Mouse (Mus musculus): ENCODE results near the gene Sgms1.

The Sgms1 gene

DNA sequence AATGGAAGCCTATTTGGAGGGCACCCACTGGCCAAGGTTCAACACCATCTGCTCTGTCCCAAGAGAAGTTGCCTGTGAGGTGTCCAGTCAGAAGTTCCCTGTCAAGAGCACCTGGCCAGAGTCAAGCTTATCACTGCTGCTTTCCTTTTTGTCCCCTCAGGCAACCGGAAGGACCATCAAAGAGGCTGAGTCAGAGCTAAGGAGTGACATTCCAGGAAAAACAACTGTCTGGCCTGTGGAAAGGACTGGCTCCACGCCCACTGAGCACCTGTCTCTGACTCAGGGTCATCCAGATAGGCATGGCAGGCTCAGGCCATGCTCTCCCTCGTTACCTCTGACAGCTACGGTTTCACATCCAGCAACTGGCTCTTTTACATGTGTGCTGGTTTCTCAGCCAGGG lies 147.4 kb downstream of the Sgms1 start:
- DNase-seq (ENCODE audit: low read depth) = no peak

DNA sequence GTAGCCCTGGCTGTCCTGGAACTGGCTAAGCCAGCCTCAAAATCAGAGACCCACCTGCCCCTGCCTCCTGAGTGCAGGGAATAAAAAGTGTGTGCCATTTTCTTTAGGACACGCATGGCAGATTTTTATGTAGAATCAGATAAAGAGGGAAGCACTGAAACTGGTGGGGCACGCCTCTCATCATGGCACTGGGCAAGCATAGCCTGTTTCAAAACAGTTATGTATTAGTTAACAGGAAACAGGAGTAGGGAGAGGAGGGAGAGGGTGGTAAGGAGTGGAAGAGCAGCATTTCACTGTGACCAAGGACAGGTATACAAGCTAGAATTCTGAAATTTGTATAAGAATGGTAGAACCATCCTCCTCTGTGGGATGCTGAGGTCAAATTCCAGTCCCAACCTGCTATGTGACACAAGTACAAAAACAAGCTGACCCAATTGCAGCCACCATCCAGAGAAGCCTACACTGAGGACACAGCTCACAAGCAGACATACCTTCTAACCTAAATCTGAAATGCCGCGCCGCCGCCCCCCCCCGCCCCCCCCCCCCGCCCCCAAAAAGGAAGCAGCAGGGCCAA lies 149.0 kb downstream of the Sgms1 start:
- DNase-seq (ENCODE audit: low read depth) = no peak

DNA sequence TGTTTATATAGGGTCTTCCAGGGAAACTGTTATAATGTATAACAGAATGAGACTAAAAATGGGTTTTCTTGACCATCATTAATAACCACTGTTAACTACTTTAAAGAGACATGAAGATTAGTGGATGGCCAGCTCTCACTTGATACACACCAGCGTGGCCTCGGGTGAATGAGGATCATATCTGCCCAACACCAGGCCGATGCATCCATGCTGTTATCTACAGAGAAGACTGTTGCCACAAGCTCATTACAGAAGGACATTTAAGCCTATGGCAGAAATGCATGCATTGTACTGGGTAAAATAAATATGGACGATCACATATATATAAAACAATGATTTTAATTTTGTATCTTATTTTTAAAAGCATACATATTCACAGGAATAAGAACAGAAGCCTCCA lies 149.6 kb downstream of the Sgms1 start:
- no peak for DNase-seq (ENCODE audit: low read depth)

DNA sequence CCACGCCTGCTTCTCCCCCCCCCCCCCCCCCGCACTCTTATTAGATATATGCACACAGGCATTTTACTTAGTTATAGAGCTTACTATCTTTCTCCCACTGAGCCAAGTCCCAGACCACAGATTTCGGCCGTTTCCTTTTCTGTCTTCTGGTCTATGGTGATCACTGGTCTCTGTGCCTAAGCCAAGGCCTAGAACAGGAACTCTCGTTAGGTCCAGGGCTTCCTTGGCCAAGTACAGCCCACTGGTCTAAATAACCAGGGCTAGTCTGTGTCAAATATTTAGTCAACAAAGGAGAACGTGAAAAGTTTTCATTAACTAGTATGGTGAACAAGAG lies 150.1 kb downstream of the Sgms1 start:
- no peak for DNase-seq (ENCODE audit: low read depth)

DNA sequence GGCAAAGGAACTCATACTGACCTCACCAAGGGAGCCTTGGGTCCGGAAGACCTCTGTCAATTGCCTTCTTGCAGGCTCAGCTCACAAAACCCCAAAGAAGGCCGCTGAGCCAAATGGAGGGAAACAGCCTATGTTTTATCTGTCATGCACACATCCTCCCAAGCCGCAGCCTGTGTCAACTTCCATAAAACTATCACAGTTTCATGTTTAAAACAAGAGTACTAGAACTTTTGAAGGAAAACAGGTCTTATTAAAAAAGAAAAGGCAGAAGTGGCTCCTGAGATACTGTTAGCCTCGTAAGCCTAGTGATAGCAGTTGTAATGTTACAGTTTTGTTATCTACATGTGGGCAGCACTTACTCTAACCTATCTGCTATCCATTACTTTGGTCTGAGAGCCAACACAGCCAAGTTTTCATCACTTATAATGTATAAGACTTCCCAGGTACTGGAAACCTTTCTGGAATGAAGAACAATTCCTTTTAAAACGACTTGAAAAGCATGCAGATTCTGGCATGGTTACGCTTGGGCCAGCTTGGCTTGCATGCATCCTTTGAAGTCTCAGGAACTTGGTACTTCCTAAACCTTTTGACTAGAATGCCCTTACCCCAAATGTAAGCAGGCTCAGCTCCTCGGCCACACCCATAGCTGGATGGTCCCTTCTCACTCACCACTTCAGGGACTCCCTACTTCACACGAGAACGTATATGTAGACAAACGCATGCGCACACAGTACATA lies 150.6 kb downstream of the Sgms1 start:
- DNase-seq (ENCODE audit: low read depth) = no peak

DNA sequence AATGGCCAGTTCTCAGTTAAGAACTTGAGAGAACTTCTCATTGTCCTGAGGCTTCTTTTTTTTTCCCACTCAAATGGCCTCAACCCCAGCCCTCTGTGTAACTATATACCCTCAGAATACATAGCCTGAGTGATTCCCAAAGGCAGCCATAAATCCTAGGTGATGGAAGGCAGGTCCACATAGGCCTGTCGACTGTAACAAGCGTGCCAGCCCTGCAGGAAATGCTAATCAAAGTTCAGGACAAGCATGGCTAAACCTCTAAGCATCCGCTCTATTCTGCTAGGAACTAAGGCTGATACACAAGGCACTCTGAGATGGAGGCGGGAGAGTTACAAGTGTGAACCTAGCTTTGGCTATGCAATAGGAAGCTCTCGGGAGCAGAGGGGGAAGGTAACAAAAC lies 151.8 kb downstream of the Sgms1 start:
- no peak for DNase-seq (ENCODE audit: low read depth)

DNA sequence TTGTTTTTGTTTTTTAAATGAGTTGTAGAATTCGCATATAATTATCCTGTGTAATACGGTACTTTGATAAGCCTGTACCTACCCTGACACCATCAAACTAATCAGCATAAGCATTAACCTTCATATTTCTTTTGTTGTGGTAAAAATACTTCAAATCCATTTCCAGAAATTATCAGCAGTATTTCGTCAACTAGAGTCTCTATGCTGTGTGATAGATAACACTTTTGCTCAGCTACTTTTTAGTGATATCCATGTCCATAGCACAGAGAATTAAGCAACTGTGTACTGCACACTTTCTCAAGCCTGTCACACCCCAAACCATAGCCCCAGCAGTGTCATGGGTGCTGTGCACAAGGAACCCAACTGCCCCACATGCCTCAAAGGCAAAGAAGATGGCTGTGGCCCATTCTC lies 152.3 kb downstream of the Sgms1 start:
- DNase-seq (ENCODE audit: low read depth) = no peak

DNA sequence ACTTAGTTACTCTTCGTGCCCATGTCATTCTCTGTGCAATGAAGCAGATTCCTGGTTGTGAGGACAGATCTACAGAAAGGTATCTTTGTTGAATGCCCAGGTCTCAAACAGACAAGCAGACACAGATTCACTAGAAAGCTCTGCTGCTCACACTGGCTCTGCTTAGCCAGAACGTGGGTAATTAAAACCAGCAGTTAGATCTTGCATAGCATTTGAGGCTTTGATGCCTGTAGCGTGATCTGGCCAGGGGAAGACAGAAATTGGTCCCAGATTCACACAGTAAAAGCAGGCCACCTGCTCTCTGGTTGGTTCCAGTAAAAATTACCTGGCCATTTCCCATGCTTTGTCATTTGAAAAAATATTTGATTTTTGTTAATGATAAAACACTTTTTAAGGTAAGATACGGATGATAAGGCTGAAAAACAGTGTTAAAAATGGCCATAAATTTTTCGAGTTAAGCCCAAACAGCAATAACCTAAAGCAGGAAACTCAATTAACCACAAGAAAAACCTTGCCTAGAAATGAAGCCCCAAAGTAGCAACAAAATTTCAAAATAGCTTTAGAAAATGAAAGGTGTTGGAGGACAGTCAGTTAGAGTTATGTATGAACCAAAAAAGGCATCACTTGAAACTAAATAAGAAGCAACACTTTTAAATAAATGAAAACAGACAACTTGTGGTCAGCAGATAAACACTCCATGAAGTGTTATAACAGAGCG lies 154.6 kb downstream of the Sgms1 start:
- DNase-seq (ENCODE audit: low read depth) = no peak

DNA sequence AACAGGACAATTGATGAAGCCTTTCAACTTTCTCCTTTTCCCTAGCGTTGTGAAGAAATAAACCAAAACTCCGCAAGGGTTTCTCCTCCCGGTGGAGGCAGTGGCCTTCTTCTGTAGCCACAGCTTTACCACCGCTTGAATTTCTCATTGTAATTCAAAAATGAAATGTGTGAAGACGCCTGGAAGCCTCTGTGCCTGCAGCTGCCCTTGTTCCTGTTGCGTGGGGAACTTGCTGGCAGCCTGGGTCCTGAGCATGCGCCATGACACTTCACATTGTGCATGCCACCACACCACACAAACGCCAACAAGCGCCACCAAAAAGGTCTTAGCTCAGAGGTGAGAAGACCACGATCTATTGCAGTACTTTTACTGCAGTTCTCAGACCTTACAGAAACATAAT lies 158.2 kb downstream of the Sgms1 start:
- DNase-seq (ENCODE audit: low read depth) = no peak

DNA sequence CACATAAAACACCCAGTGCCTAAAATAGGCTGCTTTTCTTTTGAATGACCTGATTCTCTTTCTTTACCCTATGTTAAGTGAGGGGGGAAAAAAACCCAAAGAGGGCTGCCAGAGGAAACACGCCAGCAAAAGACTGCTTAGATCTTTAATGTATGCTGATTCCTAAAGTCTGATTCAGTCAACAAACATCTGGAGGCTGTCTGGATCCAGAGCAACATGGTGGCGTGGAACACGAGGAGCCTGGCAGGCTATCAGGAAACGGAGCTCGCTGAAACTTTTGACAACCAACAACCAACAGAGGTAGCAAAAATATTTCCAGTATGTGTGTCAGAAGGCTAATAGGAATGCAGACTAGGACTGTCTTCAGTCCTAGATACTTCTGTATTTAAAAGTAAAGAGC lies 158.7 kb downstream of the Sgms1 start:
- peak; percentile 77 for DNase-seq (ENCODE audit: low read depth)

DNA sequence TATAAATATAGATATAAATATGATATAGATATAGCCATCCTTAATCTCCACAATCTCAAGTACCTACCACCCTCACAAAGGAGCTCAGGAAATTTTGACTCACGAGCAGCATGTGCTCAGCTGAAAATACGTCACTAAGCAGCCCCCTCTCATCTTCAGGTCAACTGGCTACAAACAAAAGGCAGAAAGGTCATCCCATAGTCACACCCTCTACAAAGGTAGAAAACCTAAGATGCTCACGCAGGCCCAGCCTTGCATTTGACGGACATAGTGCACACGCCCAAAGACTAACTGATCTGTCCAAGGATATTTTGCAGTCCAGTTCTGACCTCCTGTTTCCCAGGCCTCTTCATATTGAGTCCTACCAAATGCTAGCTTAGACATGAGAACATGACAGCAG lies 159.2 kb downstream of the Sgms1 start:
- DNase-seq (ENCODE audit: low read depth) = no peak

DNA sequence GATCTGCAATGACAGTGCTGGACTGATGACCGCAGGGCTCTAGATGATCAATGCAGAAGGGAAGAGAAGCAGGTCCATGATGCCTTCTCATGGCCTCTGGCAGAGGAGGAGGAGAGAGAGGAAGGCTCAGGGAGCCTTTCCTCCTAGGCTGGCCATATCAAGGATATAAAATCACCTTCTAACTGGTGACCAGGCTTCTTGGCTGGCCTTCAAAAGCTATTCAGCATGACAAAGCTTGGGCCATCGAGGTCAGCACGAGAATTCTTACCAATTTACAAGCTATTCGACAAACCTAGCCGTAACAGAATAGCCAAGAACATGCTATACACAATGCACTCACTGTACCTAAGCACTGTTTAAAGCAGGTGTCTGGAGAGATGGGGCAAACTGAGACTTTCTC lies 159.7 kb downstream of the Sgms1 start:
- no peak for DNase-seq (ENCODE audit: low read depth)

DNA sequence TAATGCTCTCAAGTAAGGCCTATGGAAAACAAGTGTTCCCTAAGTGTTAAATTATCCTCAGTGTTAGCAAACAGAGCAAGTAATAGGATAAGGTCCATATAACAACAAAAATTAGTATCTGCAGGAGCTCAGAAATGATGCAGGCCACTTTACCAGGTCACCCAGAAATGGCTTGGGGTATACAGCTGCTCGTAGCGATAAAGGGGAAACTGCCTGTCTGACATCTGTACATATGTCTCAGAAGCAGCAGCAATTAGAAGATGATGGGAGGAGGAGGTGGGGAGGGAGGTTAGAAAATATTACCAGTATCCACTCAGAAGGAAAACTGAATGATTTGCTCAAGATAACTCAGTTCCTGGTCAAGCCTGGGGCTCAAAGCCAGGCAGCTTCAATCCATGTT lies 162.3 kb downstream of the Sgms1 start:
- no peak for DNase-seq (ENCODE audit: low read depth)

DNA sequence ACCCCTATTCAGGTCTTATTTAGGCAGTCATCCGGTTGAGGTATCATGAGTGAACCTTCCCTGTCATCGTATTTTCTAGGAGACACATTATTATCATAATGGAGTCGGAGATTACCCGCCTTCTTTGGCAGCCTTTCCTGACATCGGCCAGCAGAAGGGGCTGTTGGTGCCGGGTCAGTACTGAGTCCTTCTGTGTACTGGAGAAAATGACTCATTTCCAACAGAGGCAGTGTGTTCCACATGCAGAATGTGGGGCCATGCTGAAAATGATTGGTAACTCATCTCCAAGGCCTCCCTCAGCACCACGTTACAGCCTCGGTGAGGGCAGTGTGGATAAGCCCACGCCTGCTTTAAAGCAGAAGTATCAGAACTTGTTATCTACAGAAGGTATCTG lies 164.4 kb downstream of the Sgms1 start:
- no peak for DNase-seq (ENCODE audit: low read depth)

DNA sequence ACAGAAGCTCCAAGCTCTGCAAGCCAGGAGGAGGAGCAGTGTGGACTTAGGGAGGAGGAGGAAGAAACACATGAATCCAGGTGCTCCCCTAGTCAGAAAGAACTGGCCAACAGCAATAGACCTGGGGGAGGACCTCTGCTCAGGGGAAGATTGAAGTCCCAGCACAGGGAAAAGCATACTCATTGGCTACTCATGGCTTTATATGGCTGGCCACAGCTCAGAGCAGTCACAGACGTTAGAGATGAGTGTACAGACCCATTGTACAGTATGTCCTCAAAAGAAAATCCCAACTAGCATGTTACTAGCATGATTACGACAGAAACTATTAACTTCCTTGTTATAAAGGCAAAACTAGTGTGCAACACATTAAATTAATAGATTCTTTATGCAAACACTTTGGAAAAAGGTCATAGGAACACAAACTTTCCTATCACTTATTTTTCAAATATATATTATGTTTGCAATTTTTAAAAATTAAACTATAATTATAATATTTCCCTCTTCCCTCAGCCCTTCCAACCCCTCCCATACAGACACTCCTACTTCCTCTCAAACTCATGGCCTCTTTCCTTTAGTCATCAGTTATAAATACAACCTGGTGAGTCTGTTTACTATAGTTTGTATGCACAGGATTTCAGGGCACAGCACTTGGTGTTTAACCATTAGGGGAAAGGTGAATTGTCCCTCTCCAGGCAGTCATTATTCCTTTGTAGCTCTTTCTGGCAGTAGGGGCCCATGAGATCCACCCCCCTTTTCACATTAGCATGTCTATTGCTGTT lies 165.0 kb downstream of the Sgms1 start:
- DNase-seq (ENCODE audit: low read depth) = no peak

DNA sequence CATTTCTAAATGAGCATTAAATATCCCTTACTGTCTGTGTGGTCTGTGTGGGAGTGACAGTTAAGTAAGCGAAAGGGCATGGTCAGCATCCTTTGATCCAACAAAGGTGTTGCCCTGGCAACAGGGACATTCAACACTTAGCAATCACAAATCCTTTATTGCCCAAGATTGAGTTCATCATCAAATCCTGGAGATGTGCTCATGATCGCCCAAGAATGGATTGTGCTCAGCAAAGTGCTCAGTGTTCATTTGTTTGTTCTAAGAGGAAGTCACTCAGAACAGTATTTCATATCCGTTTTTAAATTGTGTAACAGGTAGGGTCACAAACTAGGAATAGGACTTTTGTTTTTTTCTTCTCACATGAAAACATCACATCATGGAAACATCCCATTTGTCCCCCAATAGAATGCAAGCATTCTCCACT lies 165.8 kb downstream of the Sgms1 start:
- DNase-seq (ENCODE audit: low read depth) = no peak

DNA sequence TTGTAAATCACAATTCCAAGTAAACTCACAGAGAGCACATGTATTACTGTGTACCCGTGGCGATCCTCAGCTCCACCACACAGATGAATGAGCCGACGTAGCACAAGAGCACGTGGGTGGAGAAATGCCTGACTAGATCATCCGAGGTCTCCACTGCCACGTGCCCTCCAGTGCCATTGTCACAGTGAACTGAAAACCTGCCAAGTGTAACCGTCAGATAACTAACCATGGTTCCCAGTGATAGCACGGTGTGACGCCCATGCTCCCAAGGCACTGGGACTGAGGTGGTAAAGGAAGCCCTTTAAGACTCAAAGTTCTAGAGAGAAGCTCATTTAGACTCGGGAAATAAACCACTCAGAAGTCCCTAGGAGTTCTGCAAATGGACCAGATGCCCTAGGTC lies 167.4 kb downstream of the Sgms1 start:
- DNase-seq (ENCODE audit: low read depth) = no peak

DNA sequence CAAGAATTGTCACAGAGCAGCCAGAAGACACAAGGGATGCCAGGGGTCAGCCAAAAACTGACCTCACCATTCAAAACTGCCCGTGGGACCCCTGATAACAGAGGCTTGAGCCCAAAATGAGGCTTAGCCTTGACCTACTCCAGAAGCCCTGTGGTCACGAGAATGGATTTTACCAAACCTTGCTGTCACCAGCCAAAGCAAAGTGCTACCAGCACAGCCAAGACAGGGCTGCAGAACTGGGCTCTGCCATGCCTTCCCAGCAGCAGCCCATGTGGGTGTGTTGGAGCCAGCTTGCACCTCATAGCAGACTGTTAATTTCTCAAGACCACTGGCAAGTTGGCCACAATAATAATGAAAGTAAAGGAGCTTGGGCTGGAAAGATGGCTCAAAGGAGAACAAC lies 168.5 kb downstream of the Sgms1 start:
- no peak for DNase-seq (ENCODE audit: low read depth)

DNA sequence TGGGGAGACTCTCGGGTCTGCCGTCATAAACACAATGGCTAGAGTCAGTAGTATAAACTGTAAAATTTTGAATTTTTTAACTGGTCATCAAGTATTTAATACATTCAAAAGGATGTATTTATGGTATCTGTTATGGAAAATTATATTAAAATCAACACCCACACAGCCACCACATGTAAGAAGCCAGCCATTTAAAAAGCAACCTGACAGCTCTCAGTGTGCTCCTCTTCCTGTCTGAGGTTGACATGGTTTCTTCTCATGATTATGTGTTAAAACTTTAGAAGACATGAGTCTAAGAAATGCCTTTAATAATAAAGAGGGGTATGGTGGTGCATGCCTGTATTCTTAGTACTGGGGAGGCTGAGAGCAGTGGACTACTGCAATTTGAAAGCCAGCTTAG lies 172.8 kb downstream of the Sgms1 start:
- DNase-seq (ENCODE audit: low read depth) = no peak

DNA sequence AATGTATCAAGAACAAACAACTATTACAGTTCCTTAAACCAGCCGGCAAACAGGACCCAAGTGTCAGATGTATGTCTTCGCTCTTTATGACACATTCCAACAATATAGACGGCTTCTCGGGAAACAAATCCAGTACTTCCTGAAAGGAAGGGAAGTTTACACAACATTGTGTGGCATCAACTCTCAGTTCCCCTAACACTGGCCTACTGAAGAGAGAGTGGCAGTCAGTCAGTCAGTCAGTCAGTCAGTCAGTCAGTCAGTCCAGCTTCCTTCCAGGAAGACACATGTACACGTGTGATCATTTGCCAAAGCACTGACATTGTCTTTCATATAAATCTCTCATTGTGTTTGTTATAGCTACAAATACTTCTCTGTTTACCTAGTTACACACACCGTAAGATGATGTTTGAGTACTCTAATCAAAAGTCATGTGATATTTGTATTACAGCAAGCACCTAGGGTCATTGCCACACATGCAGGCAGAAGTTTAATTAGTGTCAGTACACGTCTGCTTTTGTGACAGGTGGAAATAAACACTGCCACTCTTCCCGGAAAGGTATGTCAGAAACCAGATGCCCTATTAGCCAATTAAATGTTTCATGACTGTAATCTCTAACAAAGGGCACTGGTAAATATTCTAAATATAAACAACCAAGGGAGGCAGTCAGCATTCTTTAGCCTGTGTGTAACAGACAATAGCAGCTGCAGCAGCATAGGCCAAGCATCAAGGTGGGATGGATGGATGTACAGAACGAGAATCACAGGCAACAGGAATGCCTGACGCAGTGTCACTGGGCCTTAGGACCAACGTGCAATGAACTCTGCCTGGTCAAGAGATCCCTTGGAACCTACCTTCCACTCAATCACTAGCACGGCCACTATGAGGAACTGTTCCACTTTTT lies 174.4 kb downstream of the Sgms1 start:
- DNase-seq (ENCODE audit: low read depth) = no peak

DNA sequence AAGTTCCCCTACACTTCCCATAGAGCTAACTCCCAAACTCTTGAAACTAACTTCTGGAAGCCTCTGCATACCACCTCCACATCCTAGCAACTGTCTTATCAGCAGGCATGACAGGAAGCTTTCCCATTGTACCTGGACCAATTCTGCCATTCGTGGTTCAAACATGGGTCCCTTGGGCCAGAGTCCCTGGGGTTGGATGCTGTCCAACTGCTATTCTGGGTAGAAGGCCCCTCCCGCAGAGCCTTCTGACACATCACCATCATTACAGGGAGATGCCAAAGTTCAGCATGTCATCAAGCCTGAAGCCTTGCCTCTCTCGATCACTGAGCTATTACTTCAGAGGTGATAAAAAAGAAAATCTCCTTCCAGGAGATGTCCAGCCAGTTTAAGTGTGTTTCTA lies 175.9 kb downstream of the Sgms1 start:
- no peak for DNase-seq (ENCODE audit: low read depth)

DNA sequence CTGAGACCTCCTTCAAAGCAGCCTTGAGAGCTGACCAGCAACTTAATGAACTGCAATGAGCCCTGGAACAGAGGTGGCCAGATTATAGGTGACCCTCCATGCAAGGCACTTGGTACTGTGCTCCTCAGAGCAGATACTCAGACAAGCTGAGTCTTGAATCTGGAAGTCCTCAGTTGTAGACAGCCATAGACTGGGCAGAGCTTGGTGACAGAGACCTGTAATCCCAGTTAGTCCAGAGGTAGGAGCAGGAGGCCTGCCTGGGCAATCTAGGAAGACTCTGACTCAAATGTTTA lies 178.3 kb downstream of the Sgms1 start:
- no peak for DNase-seq (ENCODE audit: low read depth)
